Mouse (Mus musculus): ENCODE measurements around the gene Tex9.

Gene Tex9

GRCm38 (mm10) chr9:72492194-72492565, at the start of gene Tex9:
Gene Tex9, minus strand, starts transcription at chr9:72492212.
- no peak for DNase-seq (ENCODE audit: low spot score)

GRCm38 (mm10) chr9:72537086-72537485, 45.1 kb upstream of the Tex9 start:
- DNase-seq (ENCODE audit: low spot score): no peak

- no peak for DNase-seq (ENCODE audit: low spot score)
Observed at GRCm38 (mm10) chr9:72535394-72535793, 43.4 kb upstream of the Tex9 start.

GRCm38 (mm10) chr9:72534985-72535384, 43.0 kb upstream of the Tex9 start:
- DNase-seq (ENCODE audit: low spot score): no peak

- no peak for DNase-seq (ENCODE audit: low spot score)
Observed at GRCm38 (mm10) chr9:72533089-72533415, 41.0 kb upstream of the Tex9 start.

GRCm38 (mm10) chr9:72532381-72533088, 40.5 kb upstream of the Tex9 start:
- peak; percentile 9 for DNase-seq (ENCODE audit: low spot score)

GRCm38 (mm10) chr9:72531996-72532380, 40.0 kb upstream of the Tex9 start, which contains the start of gene Rfx7:
Gene Rfx7, plus strand, starts transcription at chr9:72532240.
- DNase-seq (ENCODE audit: low spot score): peak; percentile 76

- DNase-seq (ENCODE audit: low spot score): peak; percentile 83
Observed at GRCm38 (mm10) chr9:72531291-72531995, 39.4 kb upstream of the Tex9 start.

- DNase-seq (ENCODE audit: low spot score): peak; percentile 8
Observed at GRCm38 (mm10) chr9:72530824-72531223, 38.8 kb upstream of the Tex9 start.

- peak; percentile 62 for DNase-seq (ENCODE audit: low spot score)
Observed at GRCm38 (mm10) chr9:72530237-72530636, 38.2 kb upstream of the Tex9 start.

- DNase-seq (ENCODE audit: low spot score): no peak
Observed at GRCm38 (mm10) chr9:72526091-72526490, 34.1 kb upstream of the Tex9 start.

GRCm38 (mm10) chr9:72520849-72521248, 28.8 kb upstream of the Tex9 start:
- DNase-seq (ENCODE audit: low spot score): no peak

GRCm38 (mm10) chr9:72519246-72519645, 27.2 kb upstream of the Tex9 start:
- no peak for DNase-seq (ENCODE audit: low spot score)

GRCm38 (mm10) chr9:72515366-72515765, 23.4 kb upstream of the Tex9 start:
- DNase-seq (ENCODE audit: low spot score): no peak

- no peak for DNase-seq (ENCODE audit: low spot score)
Observed at GRCm38 (mm10) chr9:72512229-72512981, 20.4 kb upstream of the Tex9 start.

GRCm38 (mm10) chr9:72497171-72497570, 5.2 kb upstream of the Tex9 start:
- DNase-seq (ENCODE audit: low spot score): no peak

GRCm38 (mm10) chr9:72496691-72497090, 4.7 kb upstream of the Tex9 start:
- DNase-seq (ENCODE audit: low spot score): no peak

- DNase-seq (ENCODE audit: low spot score): no peak
Observed at GRCm38 (mm10) chr9:72493984-72494685, 2.1 kb upstream of the Tex9 start.

GRCm38 (mm10) chr9:72493465-72493864, 1.5 kb upstream of the Tex9 start:
- no peak for DNase-seq (ENCODE audit: low spot score)

GRCm38 (mm10) chr9:72491559-72492193, 336 bp downstream of the Tex9 start:
- DNase-seq (ENCODE audit: low spot score): peak; percentile 83

GRCm38 (mm10) chr9:72489131-72489530, 2.9 kb downstream of the Tex9 start:
- DNase-seq (ENCODE audit: low spot score): no peak

- DNase-seq (ENCODE audit: low spot score): no peak
Observed at GRCm38 (mm10) chr9:72488523-72488922, 3.5 kb downstream of the Tex9 start.
